Mouse (Mus musculus) adrenal gland, postnatal 25 days (tissue): ENCODE measurements at regions not wholly inside any gene's neighbourhood (a gene's known extent, or its start where the extent isn't known, plus 50 kb on each side); places are given as distances from the start of the nearest gene placed in this dataset.

Experiments
- DNase-seq: peaks from one replicate; pipeline ENCODE4 v3.0.0; 2021; ENCODE audit warnings: mixed read lengths

- DNase-seq = peak; percentile 7
Observed at GRCm38 (mm10) chr16:69646156-69646555, 217.4 kb downstream of the Speer2 start.

GRCm38 (mm10) chr16:69607736-69608135 lies 255.8 kb downstream of the Speer2 start:
- DNase-seq = no peak

GRCm38 (mm10) chr16:69600978-69601377 lies 262.6 kb downstream of the Speer2 start:
- no peak for DNase-seq

- no peak for DNase-seq
Observed at GRCm38 (mm10) chr16:69577205-69577604, 286.3 kb downstream of the Speer2 start.

- no peak for DNase-seq
Observed at GRCm38 (mm10) chr16:69568189-69568588, 295.4 kb downstream of the Speer2 start.

GRCm38 (mm10) chr16:69567420-69568179 lies 295.9 kb downstream of the Speer2 start:
- DNase-seq = no peak
